20 mouse cellular contexts compared by ENCODE assay signal in genomic region chr10:69643986-69644385, GRCm38 (mm10).
DNase-seq lines count a peak whose midpoint lies in the region; ATAC-seq and TF ChIP-seq lines count a peak whose summit lies in the region.
"Had no signal": no experiment of that assay in that cellular context is flagged by ENCODE, and none has a peak within 500 bp of the region (broad histone marks: within the 10 kb centered on the region; RNA-seq: fewer than 3 reads in every experiment).

No protein-coding gene starts in this region.

- no peak for DNase-seq in gastrocnemius, adult 2 months
- DNase-seq in gastrocnemius, postnatal 14 days = no peak
- DNase-seq in heart, postnatal 14 days = no peak
- DNase-seq in midbrain, postnatal 0 days (ENCODE audit: low spot score) = no peak
- DNase-seq in cerebellum, postnatal 25 days = no peak
- DNase-seq: adrenal gland, postnatal 10 days; cerebellum, adult 18-20 months; lung, adult 2 months; thymus, postnatal 4 days had no signal

- H3K36me3 ChIP-seq in heart, embryonic 16.5 days (ENCODE audit: control insufficient read depth, insufficient read depth) = no peaks in the 10 kb centered on the region
- H3K36me3 ChIP-seq in midbrain, embryonic 16.5 days (ENCODE audit: control insufficient read depth, insufficient read depth, low read length) = no peaks in the 10 kb centered on the region
- H3K36me3 ChIP-seq in midbrain, postnatal 0 days (ENCODE audit: insufficient read depth, low read length) = no peaks in the 10 kb centered on the region
- H3K36me3 ChIP-seq: embryonic facial prominence, embryonic 12.5 days; limb, embryonic 10.5 days; midbrain, embryonic 15.5 days had no signal

- 33% methylated on average over 6 of the region's 6 CpGs for WGBS in heart, embryonic 16.5 days
- WGBS in midbrain, embryonic 16.5 days = 80% methylated on average over 6 of the region's 6 CpGs
- WGBS in midbrain, postnatal 0 days = 71% methylated on average over 6 of the region's 6 CpGs

- intact Hi-C loops in gastrocnemius, adult 2 months (cut with DNase I) = no loop called here
- intact Hi-C loops in gastrocnemius, postnatal 14 days (cut with DNase I; ENCODE audit: low total_unique reads) = no loop called here
- intact Hi-C loops in heart, postnatal 14 days (cut with DNase I) = no loop called here

- peaks cover 32% of the 10 kb centered on the region for H3K4me1 ChIP-seq in heart, embryonic 16.5 days (ENCODE audit: control insufficient read depth, insufficient read depth, low read length)
- H3K4me1 ChIP-seq in midbrain, embryonic 16.5 days (ENCODE audit: control insufficient read depth, insufficient read depth, low read length) = peaks cover 7% of the 10 kb centered on the region
- H3K4me1 ChIP-seq in midbrain, postnatal 0 days (ENCODE audit: insufficient read depth, low read length) = no peaks in the 10 kb centered on the region
- peaks cover 4% of the 10 kb centered on the region; the same call in 1 of the 2 replicates for H3K4me1 ChIP-seq in cortical plate, adult 2 months (ENCODE audit: control insufficient read depth, insufficient read depth, low read length)

- peak overlapping the region; percentile 45 for H3K4me2 ChIP-seq in heart, embryonic 16.5 days (ENCODE audit: low read depth, low read length)
- H3K4me2 ChIP-seq in midbrain, embryonic 16.5 days (ENCODE audit: low read length) = no peak overlapping the region
- no peak overlapping the region for H3K4me2 ChIP-seq in midbrain, postnatal 0 days (ENCODE audit: low read depth, low read length, poor library complexity, severe bottlenecking)
- H3K4me2 ChIP-seq: embryonic facial prominence, embryonic 12.5 days; hindbrain, embryonic 14.5 days; liver, embryonic 11.5 days; midbrain, embryonic 15.5 days had no signal

- TF ChIP-seq POLR2A in cortical plate, adult 2 months (IDR thresholded peaks at IDR 0.05; ENCODE audit: extremely low read depth, insufficient read depth, low read length) = peak; percentile 23; the same call in 1 of the 2 replicates

- H3K27ac ChIP-seq in gastrocnemius, adult 2 months = peak overlapping the region; percentile 20; the same call in 1 of the 2 replicates
- peak overlapping the region; percentile 86 for H3K27ac ChIP-seq in heart, embryonic 16.5 days (ENCODE audit: low read length)
- H3K27ac ChIP-seq in midbrain, embryonic 16.5 days (ENCODE audit: low read length) = 0 out of 2 replicates have a peak overlapping the region, but pooled peaks have one; percentile 6
- no peak overlapping the region for H3K27ac ChIP-seq in midbrain, postnatal 0 days (ENCODE audit: low read depth, low read length)
- peak overlapping the region; percentile 57 for H3K27ac ChIP-seq in cortical plate, adult 2 months (ENCODE audit: insufficient read depth, low read length)
- H3K27ac ChIP-seq: embryonic facial prominence, embryonic 12.5 days; hindbrain, embryonic 14.5 days; limb, embryonic 10.5 days; macrophage; midbrain, embryonic 15.5 days had no signal

- peak; percentile 53 for ATAC-seq in heart, embryonic 16.5 days (replicated peaks; ENCODE audit: extremely low read depth, insufficient read depth, low FRiP score)
- ATAC-seq in midbrain, embryonic 16.5 days = no peak
- no peak for ATAC-seq in midbrain, postnatal 0 days (ENCODE audit: low FRiP score)
- ATAC-seq: forebrain, embryonic 16.5 days; intestine, postnatal 0 days; midbrain, embryonic 15.5 days had no signal

- peaks cover 3% of the 10 kb centered on the region; the same call in 1 of the 2 replicates for H3K9me3 ChIP-seq in heart, embryonic 16.5 days (replicated peaks; ENCODE audit: control insufficient read depth, low read length)
- no peaks in the 10 kb centered on the region for H3K9me3 ChIP-seq in midbrain, embryonic 16.5 days (replicated peaks; ENCODE audit: control insufficient read depth, low read length, poor library complexity, severe bottlenecking)
- no peaks in the 10 kb centered on the region for H3K9me3 ChIP-seq in midbrain, postnatal 0 days (ENCODE audit: low read length)
- H3K9me3 ChIP-seq: embryonic facial prominence, embryonic 12.5 days; limb, embryonic 10.5 days; midbrain, embryonic 15.5 days had no signal

- no peak for TF ChIP-seq CTCF in gastrocnemius, adult 2 months (IDR thresholded peaks at IDR 0.05)
- TF ChIP-seq CTCF in midbrain, postnatal 0 days (IDR thresholded peaks at IDR 0.05) = no peak
- TF ChIP-seq CTCF in cortical plate, adult 2 months (IDR thresholded peaks at IDR 0.05; ENCODE audit: extremely low read depth, insufficient read depth, low read length) = no peak

- H3K27me3 ChIP-seq in heart, embryonic 16.5 days (ENCODE audit: control insufficient read depth, insufficient read depth, low read length) = no peaks in the 10 kb centered on the region
- H3K27me3 ChIP-seq in midbrain, embryonic 16.5 days (ENCODE audit: control insufficient read depth, insufficient read depth, low read depth, low read length) = no peaks in the 10 kb centered on the region
- H3K27me3 ChIP-seq in midbrain, postnatal 0 days (ENCODE audit: insufficient read depth, low read length) = no peaks in the 10 kb centered on the region
- H3K27me3 ChIP-seq: embryonic facial prominence, embryonic 12.5 days; midbrain, embryonic 15.5 days had no signal

- H3K9ac ChIP-seq in heart, embryonic 16.5 days (ENCODE audit: low read length) = 0 out of 2 replicates have a peak overlapping the region, but pooled peaks have one; percentile 12
- H3K9ac ChIP-seq in midbrain, embryonic 16.5 days (ENCODE audit: low read depth, low read length) = no peak overlapping the region
- no peak overlapping the region for H3K9ac ChIP-seq in midbrain, postnatal 0 days (replicated peaks; ENCODE audit: low read length, poor library complexity, severe bottlenecking)
- H3K9ac ChIP-seq: embryonic facial prominence, embryonic 12.5 days; hindbrain, embryonic 14.5 days; midbrain, embryonic 15.5 days had no signal

- no peak overlapping the region for H3K4me3 ChIP-seq in gastrocnemius, adult 2 months
- no peak overlapping the region; the same call in 1 of the 2 replicates for H3K4me3 ChIP-seq in heart, embryonic 16.5 days (ENCODE audit: low read length)
- no peak overlapping the region for H3K4me3 ChIP-seq in midbrain, embryonic 16.5 days (ENCODE audit: low read depth, low read length)
- H3K4me3 ChIP-seq in midbrain, postnatal 0 days (ENCODE audit: low read depth, low read length) = no peak overlapping the region
- no peak overlapping the region for H3K4me3 ChIP-seq in cortical plate, adult 2 months (ENCODE audit: insufficient read depth, low read length)
- H3K4me3 ChIP-seq: embryonic facial prominence, embryonic 12.5 days; limb, embryonic 10.5 days; midbrain, embryonic 15.5 days had no signal
